Mouse (Mus musculus) heart, postnatal 25 days (tissue): ENCODE measurements at regions not wholly inside any gene's neighbourhood (a gene's known extent, or its start where the extent isn't known, plus 50 kb on each side); places are given as distances from the start of the nearest gene placed in this dataset.
"Not testable (repeated sequence)": the region's sequence is repeated elsewhere in the genome, so short reads cannot be mapped to it uniquely, and the experiment has no call there.

Experiments used
- DNase-seq: peaks from one replicate; pipeline ENCODE4 v3.0.0; 2022; ENCODE audit warnings: low spot score
- intact Hi-C: fragments of 180-260 bp; cut with DNase I; formaldehyde crosslinking; loops from one replicate; pipeline ENCODE4 v1.15.1; 2025

DNA sequence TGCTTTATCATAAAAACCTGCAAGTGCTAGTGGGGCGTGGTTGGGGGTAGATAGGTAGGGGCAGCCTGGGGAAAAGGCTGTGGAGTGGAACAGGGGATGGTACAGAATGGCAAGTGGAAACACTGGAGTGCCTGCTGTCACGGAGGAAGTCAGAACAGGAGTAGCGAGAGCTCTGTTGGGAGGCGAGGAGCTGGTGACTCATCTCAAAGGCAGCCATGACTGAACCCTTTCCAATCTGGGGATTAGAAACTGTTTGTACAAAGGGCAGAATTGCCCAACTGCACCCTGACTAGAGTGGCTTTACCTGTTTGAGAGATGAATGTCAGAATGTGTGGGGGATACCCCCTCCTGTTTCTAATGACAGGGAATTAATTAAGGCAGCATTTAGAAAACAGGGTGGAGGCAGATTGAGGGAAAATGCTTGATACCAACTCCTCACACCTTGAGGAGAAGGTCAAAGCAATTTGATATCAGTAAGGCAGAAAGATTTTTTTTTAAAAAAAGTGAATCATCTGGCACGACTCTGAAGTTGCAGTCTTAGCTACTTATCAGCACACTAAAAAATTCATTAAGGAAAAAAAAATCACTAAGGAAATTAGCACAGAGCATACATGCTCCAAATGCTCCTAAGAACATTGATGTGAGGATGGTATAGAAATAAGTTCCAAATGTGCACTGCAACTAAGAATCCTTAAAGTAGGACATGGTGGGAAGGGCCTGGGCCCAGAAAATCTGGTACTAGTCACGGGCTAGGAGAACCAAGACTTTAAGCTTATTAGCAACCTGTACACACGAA, 54.7 kb upstream of the Usp25 start:
- peak; percentile 8 for DNase-seq
- intact Hi-C loops = no loop called here

DNA sequence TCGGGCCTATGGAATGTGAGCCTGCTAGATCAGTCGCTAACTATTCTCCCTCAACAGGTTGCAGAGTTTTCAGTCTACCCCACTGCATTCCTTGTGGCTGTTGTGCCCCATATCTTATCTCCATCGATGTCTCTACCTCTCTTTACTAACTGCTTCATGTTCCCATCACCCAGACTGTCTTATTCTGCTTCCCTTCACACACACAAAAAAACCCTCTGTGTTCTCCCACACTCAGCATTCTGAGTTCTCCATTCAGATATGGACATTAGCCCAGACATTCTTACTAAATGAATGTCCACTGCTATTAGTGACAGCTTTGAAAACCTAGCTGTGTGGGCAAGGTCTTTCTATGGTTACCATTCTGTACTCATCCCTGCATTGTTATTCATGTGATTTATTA, 56.0 kb upstream of the Usp25 start:
- DNase-seq = no peak
- intact Hi-C loops = no loop called here

DNA sequence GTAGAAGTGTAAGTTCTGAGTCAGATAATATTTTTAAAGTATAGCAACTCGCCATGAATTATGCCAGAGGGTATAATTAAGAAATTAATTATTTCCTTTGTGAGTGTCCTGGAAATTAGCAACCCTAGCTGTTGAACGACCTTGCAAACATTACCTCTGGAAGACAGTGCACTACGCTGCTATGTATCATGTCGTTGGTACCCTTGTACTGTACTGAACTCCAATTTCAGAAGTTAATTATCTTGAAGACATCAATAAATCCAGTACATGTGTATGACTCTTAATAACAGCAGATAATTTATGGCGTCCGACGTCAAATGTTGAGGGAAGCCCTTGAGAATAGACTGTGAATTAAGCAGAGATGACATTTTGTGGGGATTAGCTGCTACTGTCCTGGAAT, 56.4 kb upstream of the Usp25 start:
- DNase-seq = no peak
- intact Hi-C loops = no loop called here

- no peak for DNase-seq
- intact Hi-C loops = no loop called here
Measured at GRCm38 (mm10) chr16:76950836-76951486, 62.5 kb upstream of the Usp25 start.

DNA sequence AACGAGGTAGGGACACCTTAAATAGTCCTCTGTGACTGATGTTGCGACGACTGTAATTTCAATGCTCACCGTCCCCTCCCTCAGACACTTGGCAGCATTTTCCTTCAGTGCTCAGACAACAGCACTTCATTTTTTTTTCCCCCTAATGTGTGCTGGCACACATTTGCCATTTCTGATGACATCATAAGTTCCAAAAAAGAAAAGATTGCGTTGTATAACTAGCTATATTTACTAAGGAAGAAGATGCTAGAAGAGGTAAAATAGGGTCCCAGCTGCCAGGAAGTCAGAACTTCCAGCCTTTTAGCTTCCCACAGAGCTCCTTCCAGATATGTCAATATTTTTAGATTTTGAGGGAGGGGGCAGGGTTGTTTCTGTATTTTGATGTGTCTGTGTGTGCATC, 66.5 kb upstream of the Usp25 start:
- no peak for DNase-seq
- intact Hi-C loops = no loop called here

DNA sequence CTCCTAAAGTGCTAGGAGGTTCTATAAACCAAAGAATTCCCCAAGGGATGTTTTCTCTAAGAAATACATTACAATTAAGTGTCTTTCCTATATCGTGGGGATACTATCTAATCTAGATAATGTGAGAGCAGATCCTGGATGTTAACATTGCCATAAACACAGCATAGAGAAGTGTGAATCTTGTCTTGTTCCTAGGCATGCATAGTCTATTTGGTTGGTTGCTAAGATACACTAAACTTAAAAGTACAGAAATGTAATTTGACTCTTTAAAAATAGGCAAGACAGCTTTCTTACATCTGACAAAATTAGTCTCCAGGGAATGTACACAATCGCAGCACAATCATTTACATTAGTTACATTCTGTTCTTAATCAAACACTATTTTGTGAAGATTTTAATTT, 75.4 kb upstream of the Usp25 start:
- intact Hi-C loops = no loop called here
- DNase-seq = no peak

DNA sequence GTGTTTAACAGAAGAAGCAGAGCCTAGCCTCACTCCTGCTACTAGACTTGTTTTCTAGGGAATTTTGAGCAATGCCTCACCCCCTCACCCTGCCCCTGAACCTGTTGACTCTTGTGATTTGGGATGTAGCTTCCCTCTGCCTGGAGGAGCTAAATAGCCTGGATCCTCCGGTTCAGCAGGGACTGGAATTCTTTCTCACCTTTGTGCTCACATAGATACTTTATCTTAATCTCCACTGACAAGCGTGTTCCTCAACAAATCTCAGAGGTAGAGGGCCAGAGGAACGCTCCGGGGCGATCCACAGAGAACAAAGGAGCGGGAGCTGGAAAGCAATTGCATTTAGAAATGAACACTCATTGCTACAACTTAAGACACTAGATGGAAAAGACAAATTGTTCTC, 85.6 kb upstream of the Usp25 start:
- intact Hi-C loops = no loop called here
- DNase-seq = no peak

DNA sequence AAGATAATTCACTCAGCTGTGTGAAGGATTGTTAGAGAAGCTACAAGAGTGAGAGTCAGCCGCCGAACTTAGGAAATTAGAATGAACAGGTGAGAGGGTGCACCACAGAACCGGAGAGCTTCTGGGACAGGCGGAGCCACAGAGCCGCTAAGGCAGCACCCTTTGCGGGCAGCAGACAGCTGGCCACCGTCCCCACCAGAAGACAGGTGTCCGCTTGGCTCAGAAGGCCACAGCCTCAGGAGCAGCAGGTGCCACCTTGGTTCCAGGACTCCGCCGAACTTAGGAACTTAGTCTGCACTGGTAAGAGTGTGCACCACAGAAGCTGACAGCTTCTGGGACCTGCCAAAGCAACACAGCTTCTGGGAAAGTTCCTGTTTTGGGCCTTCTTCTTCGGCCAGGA, 93.4 kb upstream of the Usp25 start:
- intact Hi-C loops, DNase-seq: not testable (repeated sequence)

DNA sequence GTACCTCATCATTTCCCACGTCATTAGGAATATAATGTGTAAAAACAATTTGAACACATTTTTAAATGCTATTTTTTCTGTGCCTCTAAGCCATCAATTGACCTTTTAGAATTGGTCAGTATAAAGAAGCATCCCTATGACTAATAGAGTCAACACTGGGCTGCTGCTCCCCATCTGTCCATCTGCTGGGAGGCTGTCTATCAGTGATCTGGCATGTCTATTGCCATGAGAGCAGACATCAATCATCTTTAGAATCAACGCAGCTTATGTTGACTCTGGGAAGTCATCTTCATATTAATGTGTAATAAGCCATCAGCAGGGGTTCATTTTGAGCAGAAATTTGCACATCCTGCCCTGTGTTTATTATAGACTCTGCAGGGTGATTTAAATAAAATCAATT, 94.9 kb upstream of the Usp25 start:
- DNase-seq = no peak
- intact Hi-C loops = no loop called here

DNA sequence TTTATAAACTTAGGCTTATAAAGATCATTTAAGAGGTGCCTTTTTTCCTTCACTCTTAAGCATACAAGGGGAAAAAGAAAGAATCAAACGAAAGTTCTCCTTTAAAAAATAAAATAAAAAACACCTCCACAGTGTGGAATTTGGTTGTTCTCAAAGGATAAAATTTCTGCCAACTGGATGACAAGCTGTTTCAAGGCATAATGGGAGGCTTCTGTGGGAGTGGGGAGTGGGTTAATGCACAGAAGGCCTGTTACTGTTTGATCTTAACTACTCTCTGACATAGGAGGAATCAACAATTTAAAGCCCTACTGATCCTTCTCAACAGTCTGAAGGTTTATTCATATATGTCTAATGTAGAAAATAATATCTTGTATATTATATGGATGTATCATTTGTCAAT, 99.2 kb upstream of the Usp25 start:
- DNase-seq = no peak
- intact Hi-C loops = no loop called here

DNA sequence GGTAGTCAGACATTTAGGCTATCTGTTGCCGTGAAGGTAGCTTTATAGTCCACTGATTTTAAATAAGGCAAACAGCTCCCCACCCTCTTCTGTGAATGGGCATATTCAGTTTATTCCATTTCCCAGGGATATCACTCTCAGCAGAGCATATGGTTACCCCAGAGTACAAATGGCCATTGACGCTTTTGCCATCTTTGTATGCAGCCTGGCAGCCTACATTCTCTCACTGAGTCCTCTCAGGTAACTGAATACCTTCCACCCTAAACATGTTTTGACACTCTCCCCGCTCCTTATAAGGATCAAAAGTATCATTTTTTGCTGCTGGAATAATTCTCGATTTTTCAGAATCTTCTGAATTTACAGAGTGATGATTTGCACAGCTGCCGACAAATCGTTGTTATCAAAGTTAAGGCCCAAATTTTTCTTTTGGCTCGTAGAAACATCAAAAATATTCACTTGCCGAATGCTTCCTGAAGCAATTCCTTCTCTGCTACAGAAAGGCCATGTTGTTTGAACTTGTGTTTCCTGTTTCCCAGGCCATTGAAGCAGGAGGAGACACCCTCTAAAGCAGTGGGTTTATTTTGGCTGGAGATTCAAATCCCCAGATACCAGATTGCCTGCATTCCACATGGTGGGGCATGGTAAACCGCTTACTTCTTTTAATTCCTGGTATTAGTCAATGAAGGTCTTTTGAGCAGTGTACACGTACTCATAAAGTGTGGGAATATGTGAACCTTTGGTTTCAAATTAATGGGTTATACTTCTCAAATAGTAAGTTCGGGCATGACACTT, 108.1 kb upstream of the Usp25 start:
- DNase-seq = no peak
- intact Hi-C loops = no loop called here

DNA sequence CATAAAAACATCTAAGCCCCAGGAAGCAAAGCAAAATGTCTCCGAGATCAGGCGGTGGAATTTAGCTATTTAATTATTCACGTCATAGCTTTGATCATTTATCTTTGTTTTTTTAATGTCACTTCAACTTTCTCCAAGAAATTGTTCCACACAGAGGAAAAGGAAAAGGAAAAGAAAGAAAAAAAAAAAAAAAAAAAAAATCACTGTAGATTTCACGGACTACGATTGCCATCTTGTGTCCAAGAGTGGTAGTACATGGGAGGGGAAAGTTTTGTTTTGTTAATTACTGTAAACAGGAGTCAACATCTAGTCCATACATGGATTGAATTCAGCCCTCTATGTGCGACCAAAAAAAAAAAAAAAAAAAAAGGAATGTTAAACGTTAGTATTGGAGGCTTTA, 114.4 kb upstream of the Usp25 start:
- DNase-seq = no peak
- intact Hi-C loops = loop anchor here (1.0 to 10.0 kb wide), 5 partner anchors 694 to 1554 kb away; no protein-coding TSS in a partner anchor

GRCm38 (mm10) chr16:76896305-76896704, 117.2 kb upstream of the Usp25 start:
- intact Hi-C loops = loop anchor here (5.0 to 10.0 kb wide), 3 partner anchors 692 to 1552 kb away; no protein-coding TSS in a partner anchor
- DNase-seq = no peak

GRCm38 (mm10) chr16:76895781-76896180, 117.7 kb upstream of the Usp25 start:
- intact Hi-C loops = loop anchor here (5.0 to 10.0 kb wide), 3 partner anchors 691 to 1551 kb away; no protein-coding TSS in a partner anchor
- DNase-seq = no peak

GRCm38 (mm10) chr16:76878576-76878975, 134.9 kb upstream of the Usp25 start:
- DNase-seq = no peak
- intact Hi-C loops = no loop called here

DNA sequence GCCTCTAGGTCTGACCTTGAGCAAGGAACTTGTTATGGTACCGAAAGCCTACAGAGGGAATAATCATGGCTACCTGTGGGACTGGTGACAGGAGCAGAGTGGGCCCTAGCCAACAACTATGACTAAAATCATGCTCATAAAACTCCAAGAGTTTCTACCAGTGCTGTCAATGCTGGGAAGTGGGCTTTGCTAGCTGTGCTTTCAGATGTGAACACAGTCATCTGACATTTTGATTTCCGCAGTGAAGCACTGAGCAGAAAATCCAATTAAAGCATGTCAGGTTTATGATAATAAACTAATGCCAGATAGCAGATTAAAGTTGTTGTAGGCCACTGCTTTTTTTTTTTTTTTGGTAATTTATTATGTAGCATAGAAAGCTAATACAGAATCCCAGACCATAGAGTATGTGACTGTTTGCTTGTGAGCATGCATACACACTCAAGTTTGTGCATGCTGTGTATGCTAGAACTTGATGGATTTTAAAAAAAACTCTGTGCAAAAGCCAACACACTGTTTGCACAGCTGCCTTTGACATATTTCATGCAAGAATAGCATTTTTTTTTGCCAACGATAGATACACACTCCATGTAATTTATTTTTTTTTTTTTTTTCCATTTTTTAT, 138.0 kb upstream of the Usp25 start:
- DNase-seq = no peak
- intact Hi-C loops = no loop called here

GRCm38 (mm10) chr16:76866465-76866802, 147.1 kb upstream of the Usp25 start:
- intact Hi-C loops = no loop called here
- no peak for DNase-seq

GRCm38 (mm10) chr16:76865731-76866464, 147.6 kb upstream of the Usp25 start:
- intact Hi-C loops = no loop called here
- no peak for DNase-seq

- no peak for DNase-seq
- intact Hi-C loops = no loop called here
Measured at GRCm38 (mm10) chr16:76864392-76864791, 149.1 kb upstream of the Usp25 start.

DNA sequence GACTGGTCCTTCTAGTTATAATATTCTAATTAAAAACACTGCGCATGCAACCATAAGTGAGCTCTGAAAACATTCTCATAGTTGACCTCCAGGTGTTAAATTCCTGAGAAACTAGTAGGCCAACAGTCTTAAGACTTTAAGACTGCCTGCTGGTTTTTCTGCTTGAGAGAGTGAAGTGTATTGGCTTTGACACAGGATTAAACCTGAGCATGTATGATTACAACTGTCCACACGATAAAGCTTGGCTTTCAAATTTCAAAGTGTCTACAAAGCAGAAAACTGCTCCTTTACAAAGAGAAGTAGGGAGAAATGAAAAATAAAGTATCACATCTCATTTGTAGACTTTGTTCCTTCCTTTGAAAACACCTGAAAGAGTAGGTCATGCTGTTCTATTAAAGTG, 157.7 kb upstream of the Usp25 start:
- intact Hi-C loops = no loop called here

More for the DNA sequence above, 157.7 kb upstream of the Usp25 start:
- DNase-seq = no peak
